Mouse (Mus musculus) MEL (cell line): ENCODE data around the gene Smtnl2. TPM values are rescaled to one million over a fixed set of nuclear protein-coding genes. Genes with fewer than 3 reads are reported as not detected.
"Not testable (repeated sequence)": the region's sequence is repeated elsewhere in the genome, so short reads cannot be mapped to it uniquely, and the experiment has no call there.

Experiments used
- DNase-seq: peaks from one replicate; pipeline ENCODE4 v3.0.0; 2011; ENCODE audit warnings: low read depth, low spot score
- H3K27ac ChIP-seq: 2 replicates; pipeline ENCODE4 v1.5.1; 2012; ENCODE audit warnings: low read depth, mild to moderate bottlenecking, control low read depth, low read length, moderate library complexity; ENCODE audit not compliant: control insufficient read depth
- H3K27me3 ChIP-seq, 2 experiments: fragments of 150-350 bp in 1 of 2; sonication (generic) in 1 of 2; 2 replicates each; pipeline ENCODE4 v1.6.1; 2012; ENCODE audit warnings: low read length in 2 of 2, mild to moderate bottlenecking in 2 of 2, improper control_type of control experiment in 1 of 2, moderate library complexity in 1 of 2; ENCODE audit not compliant: insufficient read depth in 2 of 2, control insufficient read depth in 1 of 2
- H3K36me3 ChIP-seq, 2 experiments: 2 replicates each; pipeline ENCODE4 v1.6.1; 2012 to 2014; ENCODE audit warnings: low read length in 2 of 2, improper control_type of control experiment in 1 of 2, inconsistent platforms in 1 of 2, mild to moderate bottlenecking in 1 of 2; ENCODE audit not compliant: insufficient read depth in 2 of 2, control insufficient read depth in 1 of 2
- H3K4me1 ChIP-seq, 2 experiments: fragments of 150-350 bp in 1 of 2; sonication (generic) in 1 of 2; 2 replicates each; pipeline ENCODE4 v1.6.1; 2012; ENCODE audit warnings: low read length in 2 of 2, improper control_type of control experiment in 1 of 2, mild to moderate bottlenecking in 1 of 2; ENCODE audit not compliant: insufficient read depth in 2 of 2, control insufficient read depth in 1 of 2
- H3K4me3 ChIP-seq, 2 experiments: fragments of 150-350 bp in 1 of 2; sonication (generic) in 1 of 2; 2 replicates each; pipeline ENCODE4 v1.5.1; 2012; ENCODE audit warnings: low read depth in 2 of 2, low read length in 2 of 2, mild to moderate bottlenecking in 2 of 2, moderate library complexity in 2 of 2, control low read depth in 1 of 2, improper control_type of control experiment in 1 of 2; ENCODE audit not compliant: control insufficient read depth in 1 of 2, insufficient read depth in 1 of 2
- H3K79me2 ChIP-seq: 2 replicates; pipeline ENCODE4 v1.6.1; 2012; ENCODE audit warnings: mild to moderate bottlenecking, low read length, moderate library complexity; ENCODE audit not compliant: control insufficient read depth, poor library complexity, insufficient read depth
- H3K9ac ChIP-seq: 2 replicates; pipeline ENCODE4 v1.6.1; 2012; ENCODE audit warnings: low read depth, mild to moderate bottlenecking, control low read depth, low read length, moderate library complexity; ENCODE audit not compliant: control insufficient read depth, poor library complexity, severe bottlenecking
- H3K9me3 ChIP-seq: fragments of 150-350 bp; sonication (generic); replicated peaks from 2 replicates; pipeline ENCODE4 v1.6.1; 2012; ENCODE audit warnings: mild to moderate bottlenecking, low read length, improper control_type of control experiment, moderate library complexity; ENCODE audit not compliant: insufficient read depth
- BHLHE40 ChIP-seq: IDR thresholded peaks from 2 replicates; pipeline ENCODE4 v1.6.1; 2012; ENCODE audit warnings: low read depth, mild to moderate bottlenecking, inconsistent platforms, low read length, improper control_type of control experiment, borderline replicate concordance
- CTCF ChIP-seq, 3 experiments: IDR thresholded peaks in 2 of 3; conservative IDR thresholded peaks in 1 of 3; 2 replicates each; pipeline ENCODE4 v1.5.1; 2011 to 2012; ENCODE audit warnings: low read length in 3 of 3, low read depth in 2 of 3, mild to moderate bottlenecking in 2 of 3, improper control_type of control experiment in 1 of 3, inconsistent platforms in 1 of 3, mixed read lengths in 1 of 3, moderate library complexity in 1 of 3; ENCODE audit not compliant: control insufficient read depth in 1 of 3, insufficient read depth in 1 of 3, poor library complexity in 1 of 3, severe bottlenecking in 1 of 3
- ELF1 ChIP-seq: IDR thresholded peaks from 2 replicates; pipeline ENCODE4 v1.6.1; 2014; ENCODE audit warnings: low read depth, mild to moderate bottlenecking, inconsistent platforms, low read length, improper control_type of control experiment, moderate library complexity
- ETS1 ChIP-seq: IDR thresholded peaks from 2 replicates; pipeline ENCODE4 v1.6.1; 2012; ENCODE audit warnings: low read depth, mild to moderate bottlenecking, inconsistent platforms, low read length, improper control_type of control experiment, moderate library complexity
- GABPA ChIP-seq: IDR thresholded peaks from 2 replicates; pipeline ENCODE4 v1.6.1; 2012; ENCODE audit warnings: low read depth, mild to moderate bottlenecking, inconsistent platforms, low read length, improper control_type of control experiment, moderate library complexity
- GATA1 ChIP-seq: IDR thresholded peaks from 2 replicates; pipeline ENCODE4 v1.6.1; 2011; ENCODE audit warnings: low read depth, low read length, improper control_type of control experiment
- HCFC1 ChIP-seq: IDR thresholded peaks from 2 replicates; pipeline ENCODE4 v1.6.1; 2012; ENCODE audit warnings: low read depth, mild to moderate bottlenecking, inconsistent platforms, low read length, improper control_type of control experiment, moderate library complexity
- MEF2A ChIP-seq: IDR thresholded peaks from 2 replicates; pipeline ENCODE4 v1.6.1; 2014; ENCODE audit warnings: low read depth, mild to moderate bottlenecking, inconsistent platforms, low read length, improper control_type of control experiment; ENCODE audit not compliant: poor library complexity, insufficient replicate concordance, severe bottlenecking; ENCODE audit errors: extremely low read depth
- MXI1 ChIP-seq: IDR thresholded peaks from 2 replicates; pipeline ENCODE4 v1.6.1; 2011; ENCODE audit warnings: mild to moderate bottlenecking, low read depth, low read length, improper control_type of control experiment
- MYC ChIP-seq: IDR thresholded peaks from 2 replicates; pipeline ENCODE4 v1.6.1; 2011; ENCODE audit warnings: low read depth, mild to moderate bottlenecking, low read length, improper control_type of control experiment, moderate library complexity
- NRF1 ChIP-seq: IDR thresholded peaks from 2 replicates; pipeline ENCODE4 v1.6.1; 2014; ENCODE audit warnings: low read depth, mild to moderate bottlenecking, inconsistent platforms, low read length, improper control_type of control experiment, moderate library complexity; ENCODE audit not compliant: poor library complexity, insufficient read depth, severe bottlenecking
- POLR2A ChIP-seq, 2 experiments: IDR thresholded peaks; 2 replicates each; pipeline ENCODE4 v1.6.1; 2011 to 2012; ENCODE audit warnings: low read length in 2 of 2, mild to moderate bottlenecking in 2 of 2, control low read depth in 1 of 2, improper control_type of control experiment in 1 of 2, low read depth in 1 of 2, moderate library complexity in 1 of 2; ENCODE audit not compliant: control insufficient read depth in 1 of 2, insufficient read depth in 1 of 2, poor library complexity in 1 of 2
- POLR2AphosphoS5 ChIP-seq: IDR thresholded peaks from 2 replicates; pipeline ENCODE4 v1.6.1; 2012; ENCODE audit warnings: low read depth, borderline replicate concordance, mild to moderate bottlenecking, inconsistent platforms, low read length, moderate library complexity, mixed read lengths
- RAD21 ChIP-seq: IDR thresholded peaks from 2 replicates; pipeline ENCODE4 v1.6.1; 2011; ENCODE audit warnings: mild to moderate bottlenecking, low read depth, low read length, improper control_type of control experiment
- RCOR1 ChIP-seq: IDR thresholded peaks from 2 replicates; pipeline ENCODE4 v1.6.1; 2012; ENCODE audit warnings: low read depth, mild to moderate bottlenecking, inconsistent platforms, low read length, improper control_type of control experiment
- SIN3A ChIP-seq: IDR thresholded peaks from 2 replicates; pipeline ENCODE4 v1.6.1; 2012; ENCODE audit warnings: low read length, improper control_type of control experiment, inconsistent platforms
- SMC3 ChIP-seq: IDR thresholded peaks from 2 replicates; pipeline ENCODE4 v1.6.1; 2011; ENCODE audit warnings: low read depth, low read length, improper control_type of control experiment
- TBP ChIP-seq: IDR thresholded peaks from 2 replicates; pipeline ENCODE4 v1.8.0; 2011; ENCODE audit warnings: low read depth, low read length, improper control_type of control experiment
- USF1 ChIP-seq: IDR thresholded peaks from 2 replicates; pipeline ENCODE4 v1.6.1; 2014; ENCODE audit warnings: low read depth, mild to moderate bottlenecking, inconsistent platforms, low read length, improper control_type of control experiment, moderate library complexity
- ZC3H11A ChIP-seq: IDR thresholded peaks from 2 replicates; pipeline ENCODE4 v1.6.1; 2012; ENCODE audit warnings: low read depth, mild to moderate bottlenecking, inconsistent platforms, low read length, improper control_type of control experiment
- ZKSCAN1 ChIP-seq: IDR thresholded peaks from 2 replicates; pipeline ENCODE4 v1.6.1; 2012; ENCODE audit warnings: low read depth, mild to moderate bottlenecking, inconsistent platforms, low read length, improper control_type of control experiment, moderate library complexity
- polyA plus RNA-seq, 2 experiments: library from polyadenylated mRNA; stranded (reverse) in 1 of 2; unstranded in 1 of 2; fragments of >175 nt in 1 of 2; fragments of >200 nt in 1 of 2; gene quantifications; 2 replicates each; pipeline versions ENCODE4 v1.2.1 to v1.2.4; 2012; ENCODE audit warnings: low replicate concordance in 2 of 2, low read depth in 1 of 2; ENCODE audit not compliant: insufficient read length in 2 of 2, insufficient read depth in 1 of 2, missing spikeins in 1 of 2
- total RNA-seq: library from RNA; depleted of rRNA; stranded (reverse); fragments of 300-350 nt; gene quantifications from 2 replicates; pipeline ENCODE4 v1.2.3, GENCODE M21; 2012

The Smtnl2 gene
- total and polyA plus RNA-seq, 3 experiments = 10.2 to 10.9 TPM; not detected in 1

DNA sequence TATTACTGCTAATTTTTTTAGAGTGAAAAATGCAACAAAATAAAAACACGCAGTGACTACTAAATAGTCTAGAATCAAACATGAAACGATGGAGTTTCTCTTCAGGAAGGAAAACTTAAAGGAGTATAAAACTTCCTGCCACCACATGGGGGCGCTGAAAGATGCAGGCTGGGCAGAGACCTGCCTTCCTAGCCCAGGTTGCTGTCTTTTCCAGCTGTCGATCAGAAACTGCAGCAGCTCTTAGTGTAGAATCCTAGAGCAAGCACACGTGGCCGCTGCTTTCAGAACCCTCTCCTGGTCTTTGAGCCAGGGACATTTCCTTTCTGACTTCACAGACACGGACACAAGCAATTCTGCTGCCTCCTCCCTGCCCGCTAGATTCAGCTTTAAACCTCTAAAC, 67.6 kb downstream of the Smtnl2 start:
- no peak overlapping the region for H3K27ac ChIP-seq
- H3K27me3 ChIP-seq = peaks cover 3 to 4% of the 10 kb centered on the region in 2 experiments
- H3K4me3 ChIP-seq = peak overlapping the region in 1 of 2 experiments; percentile 33; a peak in 1 of 4 replicates
- no peak for TF ChIP-seq MYC
- TF ChIP-seq SMC3 = peak; percentile 91
- no peak for TF ChIP-seq ZKSCAN1
- no peak for TF ChIP-seq GATA1
- TF ChIP-seq SIN3A = peak; percentile 48; the same call in 1 of the 2 replicates
- TF ChIP-seq POLR2AphosphoS5 = no peak
- TF ChIP-seq HCFC1 = no peak
- peak; percentile 17; the same call in 1 of the 2 replicates for TF ChIP-seq USF1
- TF ChIP-seq ETS1 = no peak
- no peak for TF ChIP-seq RCOR1
- peak; percentile 87 for TF ChIP-seq ZC3H11A
- TF ChIP-seq NRF1 = no peak
- no peak for TF ChIP-seq MXI1
- peak; percentile 67 to 83 (median 81) for TF ChIP-seq CTCF (IDR thresholded peaks at IDR 0.05 in 2 of 3, conservative IDR thresholded peaks at IDR 0.05 in 1 of 3; ENCODE audit: control insufficient read depth in 1 of 3, insufficient read depth in 1 of 3, low read depth in 2 of 3, low read length in 3 of 3, poor library complexity in 1 of 3, severe bottlenecking in 1 of 3)
- TF ChIP-seq GABPA = no peak
- TF ChIP-seq POLR2A (IDR thresholded peaks at IDR 0.05; ENCODE audit: control insufficient read depth in 1 of 2, insufficient read depth in 1 of 2, low read depth in 1 of 2, low read length in 2 of 2, poor library complexity in 1 of 2) = no peak
- TF ChIP-seq BHLHE40 = no peak
- 0 out of 2 replicates have a peak, but pooled peaks have one; percentile 15 for TF ChIP-seq ELF1
- TF ChIP-seq RAD21 = peak; percentile 82
- TF ChIP-seq MEF2A = no peak
- no peak for TF ChIP-seq TBP
- peak; percentile 88 for DNase-seq
- H3K9me3 ChIP-seq = no peaks in the 10 kb centered on the region
- no peaks in the 10 kb centered on the region for H3K79me2 ChIP-seq
- H3K36me3 ChIP-seq = no peaks in the 10 kb centered on the region
- peak overlapping the region; percentile 29; the same call in 1 of the 2 replicates for H3K9ac ChIP-seq
- no peaks in the 10 kb centered on the region for H3K4me1 ChIP-seq

DNA sequence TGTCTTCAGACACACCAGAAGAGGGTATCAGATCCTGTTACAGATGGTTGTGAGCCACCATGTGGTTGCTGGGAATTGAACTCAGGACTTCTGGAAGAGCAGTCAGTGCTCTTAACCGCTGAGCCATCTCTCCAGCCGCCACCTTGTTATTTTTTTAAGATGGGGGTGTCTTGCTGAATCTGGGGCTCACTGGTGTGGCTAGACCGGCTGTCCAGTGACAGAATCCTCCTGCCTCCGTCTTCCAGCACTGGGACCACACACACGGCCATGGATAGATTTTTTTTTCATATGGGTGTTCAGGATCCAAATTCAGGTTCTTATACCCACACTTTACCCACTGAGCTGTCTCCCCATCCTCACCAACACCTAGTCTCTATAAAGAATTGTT, 68.3 kb downstream of the Smtnl2 start:
- not testable (repeated sequence) for H3K36me3 ChIP-seq, H3K79me2 ChIP-seq, H3K9ac ChIP-seq, H3K4me1 ChIP-seq, H3K4me3 ChIP-seq, H3K27ac ChIP-seq, DNase-seq, H3K27me3 ChIP-seq, H3K9me3 ChIP-seq
